Mouse (Mus musculus) kidney, adult 9 months (tissue): Measurements from ENCODE around the gene Golga4.
A peak's percentile ranks its signal among the peaks of the same experiment; 100 is the strongest.

ENCODE experiments used
- DNase-seq: peaks from one replicate; pipeline ENCODE4 v3.0.0; 2022

Golga4 gene

DNA sequence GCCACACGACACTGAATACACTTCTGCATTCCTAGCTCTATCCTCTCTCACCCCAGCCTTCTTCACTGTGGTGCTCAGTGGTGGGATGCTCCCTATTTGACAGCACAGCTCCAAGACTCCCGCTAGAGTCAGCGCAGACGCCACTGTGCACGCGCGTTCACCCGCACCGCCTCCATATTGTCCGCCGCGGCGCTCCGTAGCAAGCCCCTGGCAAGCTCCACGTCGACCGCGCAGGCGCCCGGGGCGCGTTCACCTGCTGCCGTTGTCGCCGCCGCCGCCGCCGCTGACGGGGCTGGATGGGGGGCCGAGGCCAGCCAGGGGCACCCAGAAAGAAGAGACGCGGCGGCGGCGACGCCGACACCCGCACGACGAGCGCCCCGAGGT, at the start of gene Golga4:
Gene Golga4 (plus strand): TSS at position 248 of the 384 bp plus-strand sequence.
- DNase-seq = peak; percentile 89

DNA sequence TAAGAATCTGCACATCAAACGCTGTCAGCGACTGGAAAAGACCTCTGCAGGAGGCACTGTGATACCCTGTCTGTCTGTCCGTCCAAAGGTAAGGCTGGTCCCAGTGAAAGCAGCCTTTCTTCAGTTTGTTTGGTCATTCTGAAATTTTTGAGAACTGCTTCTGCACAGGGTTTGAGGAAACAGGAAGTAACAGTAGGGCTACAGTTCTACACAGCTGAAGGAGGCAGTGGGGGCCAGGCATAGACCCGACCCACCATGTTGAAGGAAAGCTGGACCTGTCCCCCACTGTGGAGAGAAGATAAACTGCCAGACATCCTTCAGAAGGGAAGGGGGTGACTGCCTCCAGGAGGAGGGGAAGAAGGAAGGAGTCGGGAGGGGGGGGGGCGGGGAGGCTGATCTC, 49.7 kb upstream of the Golga4 start:
- DNase-seq = no peak

DNA sequence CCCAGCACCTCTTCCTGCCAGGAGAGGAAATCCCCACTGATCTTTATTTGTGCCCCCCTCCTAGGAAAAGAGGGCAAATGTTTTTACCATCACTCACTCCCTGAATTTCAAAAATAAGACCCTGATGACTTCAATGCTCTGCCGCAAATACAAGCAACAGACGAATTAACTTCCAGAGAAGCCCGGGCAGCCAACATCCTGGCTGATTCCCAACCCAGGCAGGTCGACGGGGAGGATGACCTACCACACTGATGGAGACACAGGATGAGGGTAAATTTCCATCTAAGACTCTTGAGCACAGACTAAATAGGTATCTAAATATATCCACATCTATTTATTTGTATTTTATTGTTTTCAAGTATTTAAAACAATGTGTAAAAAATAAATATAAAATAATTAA, 48.0 kb upstream of the Golga4 start:
- DNase-seq = no peak

DNA sequence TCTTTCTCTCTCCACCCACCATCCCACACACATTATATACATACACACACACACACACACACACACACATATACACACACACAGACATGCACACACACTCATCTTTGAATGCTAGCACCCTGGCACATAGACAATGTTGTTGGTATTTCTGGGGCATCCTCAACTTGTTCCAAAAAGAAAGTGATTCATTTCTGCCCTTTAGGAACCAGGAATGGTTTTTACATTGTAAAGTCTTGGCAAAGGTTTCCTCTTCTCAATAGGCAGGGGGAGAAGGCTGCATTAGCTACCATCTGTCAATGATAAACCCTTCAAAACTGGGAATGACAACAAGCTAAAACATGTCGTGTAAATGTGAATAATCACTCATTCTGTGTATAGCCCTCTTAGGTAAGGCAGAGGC, 42.0 kb upstream of the Golga4 start:
- DNase-seq = no peak

DNA sequence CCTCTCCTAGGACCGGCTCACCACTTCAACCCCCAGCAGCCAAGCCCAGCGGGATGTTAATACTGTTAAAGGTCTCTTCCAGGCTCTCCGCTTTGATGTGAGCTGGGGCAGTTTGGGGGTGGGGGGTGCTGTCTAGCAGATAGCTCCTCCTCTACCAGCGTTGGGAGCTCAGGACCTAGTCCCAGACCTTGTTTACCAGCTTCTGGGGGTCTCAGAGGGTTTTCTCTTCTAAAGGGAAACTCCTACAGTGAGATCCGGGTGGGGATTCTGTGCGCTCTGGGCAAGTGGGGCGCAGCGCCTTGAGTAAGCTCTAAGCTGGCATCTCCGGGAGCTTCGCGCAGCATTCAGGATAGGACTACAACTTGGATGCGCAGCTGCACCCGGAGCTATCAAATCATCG, 37.8 kb upstream of the Golga4 start:
- no peak for DNase-seq

DNA sequence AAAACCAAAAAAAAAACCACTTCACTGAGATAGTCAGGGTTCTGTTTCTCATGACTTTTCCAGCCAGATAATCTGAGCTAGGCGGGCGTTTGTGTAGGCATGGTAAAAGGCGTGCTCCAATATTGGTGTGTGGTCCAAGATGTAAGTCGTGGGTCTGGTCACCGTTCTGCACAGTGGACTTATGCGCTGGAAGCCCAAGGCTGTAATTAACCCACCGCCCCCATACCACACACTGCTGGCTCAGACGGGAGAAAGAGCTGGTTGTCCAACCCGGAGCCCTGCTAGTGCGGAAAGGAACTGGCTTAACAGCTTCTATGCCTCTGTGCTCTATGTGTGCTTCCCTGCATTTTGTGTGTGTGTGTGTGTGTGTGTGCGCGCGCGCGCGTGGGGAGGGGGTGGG, 36.8 kb upstream of the Golga4 start:
- no peak for DNase-seq

DNA sequence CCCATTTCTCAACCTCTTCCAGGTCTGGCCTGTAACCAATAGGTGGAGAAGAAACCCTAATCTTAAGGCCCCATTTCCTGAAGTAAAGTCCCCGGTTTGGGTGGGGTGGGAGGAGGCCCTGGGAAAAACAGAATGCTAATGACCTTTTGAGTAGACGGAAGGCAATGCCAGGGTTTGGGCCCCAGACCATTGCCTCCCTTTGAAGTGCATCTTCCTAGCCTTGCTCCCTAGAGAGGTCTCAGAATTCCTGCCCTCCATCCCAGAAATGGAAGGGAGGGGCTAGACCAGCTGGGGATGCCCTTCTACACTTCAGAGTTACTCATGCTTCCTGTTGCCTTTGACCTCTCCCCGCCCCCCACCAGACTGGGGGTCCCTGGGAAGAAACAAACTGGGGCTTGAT, 34.8 kb upstream of the Golga4 start:
- no peak for DNase-seq

DNA sequence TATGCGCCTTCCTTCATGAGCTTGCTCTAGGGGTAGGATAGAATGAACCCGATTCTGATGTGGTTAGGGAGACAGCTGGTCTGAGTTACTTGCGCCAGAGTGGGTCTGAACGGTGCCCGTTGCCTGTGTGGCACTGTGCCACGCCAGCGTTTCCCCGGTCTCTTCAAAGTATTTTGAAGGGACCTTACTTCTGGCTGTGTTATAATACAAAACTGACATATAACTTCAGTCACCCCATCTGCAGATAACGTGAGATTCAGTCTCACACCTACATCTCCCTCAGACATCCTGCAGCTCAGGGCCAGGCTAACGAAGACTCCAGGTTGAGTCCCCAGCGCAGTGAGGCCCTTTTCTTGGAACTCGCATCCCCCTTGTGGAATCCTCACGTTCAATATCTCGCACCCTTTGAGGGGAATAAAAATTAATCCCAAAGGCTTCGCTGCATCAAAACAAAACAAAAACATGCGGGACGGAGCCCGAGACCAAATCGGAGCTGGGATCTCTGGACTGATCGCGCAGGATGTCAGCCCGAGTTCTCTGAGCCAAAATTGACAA, 29.8 kb upstream of the Golga4 start:
- no peak for DNase-seq

DNA sequence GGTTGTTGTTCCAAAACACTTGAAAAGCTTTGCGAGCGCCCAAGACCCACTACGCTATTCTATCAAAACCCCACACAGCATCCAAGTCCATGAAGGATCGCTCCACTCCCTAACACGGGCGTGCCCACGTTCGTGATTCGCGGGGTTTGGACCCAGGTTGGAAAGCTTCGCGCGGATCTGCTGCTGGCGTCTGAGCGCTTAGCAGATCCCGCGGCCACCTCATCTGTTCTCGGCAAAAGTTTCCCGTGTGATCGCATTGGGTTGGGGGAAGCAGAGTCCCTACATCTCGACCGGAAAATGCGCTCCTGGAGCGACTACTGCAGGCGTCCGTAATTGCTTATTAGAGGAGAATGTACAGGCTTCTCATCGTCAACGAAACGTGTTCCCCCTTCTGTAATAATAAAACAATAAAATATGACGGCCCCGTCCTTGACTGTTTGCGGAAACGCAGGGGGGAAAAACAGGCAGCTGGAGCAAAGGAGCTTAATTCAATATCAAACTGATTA, 29.2 kb upstream of the Golga4 start:
- DNase-seq = no peak

DNA sequence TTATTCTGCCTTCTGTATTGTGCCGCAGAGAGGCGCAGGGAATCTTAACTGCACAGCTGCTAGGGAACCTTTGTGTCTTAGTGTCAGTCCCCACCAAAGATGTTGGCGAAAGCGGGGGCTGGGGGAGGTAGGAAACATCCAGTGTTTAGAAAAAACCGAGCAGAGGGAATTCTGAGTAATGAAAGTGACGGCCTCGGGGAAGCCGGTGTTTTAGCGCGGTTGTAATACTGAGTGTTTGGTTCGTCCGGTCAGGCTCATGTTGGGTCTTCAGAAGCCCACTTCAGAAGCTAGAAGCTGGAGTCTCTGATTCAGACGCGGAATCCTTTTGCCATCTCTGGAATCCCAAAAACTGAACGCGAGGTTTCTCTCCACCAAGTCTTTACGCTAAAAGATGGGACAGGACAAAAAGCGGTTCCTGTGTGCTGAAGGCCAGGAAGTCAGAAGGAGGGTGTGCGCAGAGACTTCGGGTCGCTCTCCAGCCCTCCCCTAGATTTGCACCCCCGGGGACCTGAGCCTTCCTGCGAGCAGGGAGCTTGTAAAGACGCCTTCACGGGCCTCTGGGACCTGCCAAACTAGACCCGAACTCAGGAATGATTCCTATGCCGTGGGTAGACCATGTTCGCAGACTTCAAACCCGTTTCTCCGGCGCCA, 28.7 kb upstream of the Golga4 start:
- DNase-seq = peak; percentile 14

DNA sequence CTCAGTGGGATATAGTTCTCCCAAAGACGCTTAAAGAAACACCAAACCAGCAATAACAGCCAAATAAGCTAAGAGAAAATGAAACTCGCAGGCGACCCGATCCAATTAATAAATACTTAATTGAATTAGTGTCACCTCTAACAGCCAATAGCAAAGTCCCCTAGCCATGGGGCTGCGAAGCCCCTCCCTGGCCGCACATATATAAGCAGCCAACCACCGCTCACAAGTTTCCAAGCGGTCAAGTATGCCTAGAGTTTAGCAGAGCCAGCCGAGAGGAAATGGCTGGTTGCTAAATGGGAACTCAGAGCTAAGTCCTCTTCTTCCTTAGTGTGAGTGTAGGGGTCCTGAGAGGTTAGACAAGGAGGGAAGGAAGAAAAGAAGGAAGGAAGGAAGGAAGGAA, 28.1 kb upstream of the Golga4 start, which contains the start of gene Eomes:
Gene Eomes (plus strand): TSS at position 252 of the 400 bp plus-strand sequence.
- DNase-seq = peak; percentile 19

DNA sequence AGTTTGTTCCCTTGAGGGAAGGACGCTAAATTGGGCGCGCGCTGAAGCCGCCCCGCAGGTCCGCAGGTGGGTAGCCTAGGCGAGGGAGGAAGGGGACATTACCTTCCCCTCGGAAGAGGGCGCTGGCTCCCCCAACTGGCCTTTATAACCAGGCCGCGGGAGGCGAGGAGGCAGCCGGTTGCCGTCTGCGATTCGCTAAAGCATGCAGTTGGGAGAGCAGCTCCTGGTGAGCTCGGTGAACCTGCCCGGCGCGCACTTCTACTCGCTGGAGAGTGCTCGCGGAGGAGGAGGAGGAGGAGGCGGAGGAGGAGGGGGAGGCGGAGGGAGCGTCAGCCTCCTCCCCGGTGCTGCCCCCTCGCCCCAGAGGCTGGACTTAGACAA, 27.6 kb upstream of the Golga4 start:
- DNase-seq = peak; percentile 31

DNA sequence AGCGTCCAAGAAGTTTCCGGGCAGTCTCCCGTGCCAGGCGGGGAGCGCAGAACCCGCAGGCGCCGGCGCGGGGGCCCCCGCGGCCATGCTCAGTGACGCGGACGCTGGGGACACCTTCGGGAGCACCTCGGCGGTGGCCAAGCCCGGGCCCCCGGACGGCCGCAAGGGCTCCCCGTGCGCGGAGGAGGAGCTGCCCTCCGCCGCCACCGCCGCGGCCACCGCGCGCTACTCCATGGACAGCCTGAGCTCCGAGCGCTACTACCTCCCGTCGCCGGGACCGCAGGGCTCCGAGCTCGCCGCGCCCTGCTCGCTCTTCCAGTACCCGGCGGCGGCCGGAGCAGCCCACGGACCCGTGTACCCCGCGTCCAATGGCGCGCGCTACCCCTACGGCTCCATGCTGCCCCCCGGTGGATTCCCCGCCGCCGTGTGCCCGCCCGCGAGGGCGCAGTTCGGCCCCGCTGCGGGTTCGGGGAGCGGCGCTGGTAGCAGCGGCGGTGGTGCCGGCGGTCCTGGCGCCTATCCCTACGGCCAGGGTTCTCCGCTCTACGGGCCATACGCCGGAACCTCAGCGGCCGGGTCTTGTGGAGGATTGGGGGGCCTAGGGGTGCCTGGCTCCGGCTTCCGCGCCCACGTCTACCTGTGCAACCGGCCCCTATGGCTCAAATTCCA, 27.1 kb upstream of the Golga4 start:
- no peak for DNase-seq

DNA sequence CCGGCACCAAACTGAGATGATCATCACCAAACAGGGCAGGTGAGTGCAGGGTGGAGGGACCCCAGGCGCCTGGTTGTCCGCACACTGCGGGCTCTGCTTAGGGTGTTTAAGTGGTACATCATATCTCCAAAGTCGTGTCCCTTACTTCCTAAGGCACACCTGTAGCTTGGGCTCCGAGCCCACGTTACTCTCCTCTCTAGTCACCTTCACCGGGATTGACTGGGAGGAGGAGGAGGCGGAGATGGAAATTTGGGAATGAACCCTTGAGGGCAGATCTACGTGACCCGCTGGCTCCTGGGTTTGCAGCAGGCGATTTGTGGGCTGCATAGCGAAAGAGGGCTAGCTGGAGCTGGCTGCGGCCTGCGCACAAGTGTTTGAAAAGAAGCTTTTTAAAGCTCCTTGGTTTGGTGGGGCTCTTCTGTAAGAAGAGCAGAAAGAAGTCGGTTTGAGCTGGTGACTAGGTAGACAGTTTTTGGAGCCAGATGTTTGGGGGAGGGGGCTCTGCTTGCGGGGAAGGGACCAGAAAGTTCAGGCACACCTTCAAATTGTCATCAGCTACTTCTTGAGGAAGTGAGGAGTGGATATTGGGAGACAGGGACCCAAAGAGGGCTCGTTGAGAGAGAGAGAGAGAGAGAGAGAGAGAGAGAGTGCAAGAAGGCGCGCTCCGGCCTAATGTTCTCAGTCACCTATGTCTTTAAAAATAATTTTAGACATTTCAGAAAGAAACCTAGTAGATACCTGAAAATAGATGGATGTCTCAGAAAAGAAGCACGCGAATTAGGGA, 26.4 kb upstream of the Golga4 start:
- no peak for DNase-seq

DNA sequence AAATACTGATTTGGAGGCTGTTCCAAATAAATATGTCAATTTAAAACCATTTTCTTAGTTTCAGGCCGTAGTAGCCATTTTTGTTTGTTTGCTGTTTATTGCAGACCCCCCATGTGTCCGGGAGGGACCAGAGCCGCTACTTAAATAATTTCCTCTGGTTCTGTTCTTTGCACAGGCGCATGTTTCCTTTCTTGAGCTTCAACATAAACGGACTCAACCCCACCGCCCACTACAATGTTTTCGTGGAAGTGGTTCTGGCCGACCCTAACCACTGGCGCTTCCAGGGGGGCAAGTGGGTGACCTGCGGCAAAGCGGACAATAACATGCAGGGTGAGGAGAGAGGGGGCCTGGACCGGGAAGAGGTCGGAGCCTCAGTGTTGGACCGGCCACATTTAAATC, 25.8 kb upstream of the Golga4 start:
- DNase-seq = no peak

DNA sequence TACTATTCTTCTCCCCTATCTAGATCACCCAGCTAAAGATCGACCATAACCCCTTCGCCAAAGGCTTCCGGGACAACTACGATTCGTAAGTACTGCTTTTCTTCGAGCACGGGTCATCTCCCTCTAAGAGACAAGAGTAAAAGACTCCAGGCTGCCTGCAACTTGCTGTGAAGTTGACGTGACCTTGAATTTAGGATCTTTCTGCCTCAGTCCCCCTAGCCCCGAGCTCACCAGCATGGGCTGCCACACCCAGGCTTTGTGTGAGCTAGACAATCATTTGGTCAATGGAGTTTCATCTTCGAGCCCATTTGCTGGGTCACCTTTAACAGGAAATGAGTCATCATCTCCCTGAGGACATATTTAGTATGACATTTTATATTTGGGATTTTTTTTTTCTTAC, 23.9 kb upstream of the Golga4 start:
- no peak for DNase-seq

DNA sequence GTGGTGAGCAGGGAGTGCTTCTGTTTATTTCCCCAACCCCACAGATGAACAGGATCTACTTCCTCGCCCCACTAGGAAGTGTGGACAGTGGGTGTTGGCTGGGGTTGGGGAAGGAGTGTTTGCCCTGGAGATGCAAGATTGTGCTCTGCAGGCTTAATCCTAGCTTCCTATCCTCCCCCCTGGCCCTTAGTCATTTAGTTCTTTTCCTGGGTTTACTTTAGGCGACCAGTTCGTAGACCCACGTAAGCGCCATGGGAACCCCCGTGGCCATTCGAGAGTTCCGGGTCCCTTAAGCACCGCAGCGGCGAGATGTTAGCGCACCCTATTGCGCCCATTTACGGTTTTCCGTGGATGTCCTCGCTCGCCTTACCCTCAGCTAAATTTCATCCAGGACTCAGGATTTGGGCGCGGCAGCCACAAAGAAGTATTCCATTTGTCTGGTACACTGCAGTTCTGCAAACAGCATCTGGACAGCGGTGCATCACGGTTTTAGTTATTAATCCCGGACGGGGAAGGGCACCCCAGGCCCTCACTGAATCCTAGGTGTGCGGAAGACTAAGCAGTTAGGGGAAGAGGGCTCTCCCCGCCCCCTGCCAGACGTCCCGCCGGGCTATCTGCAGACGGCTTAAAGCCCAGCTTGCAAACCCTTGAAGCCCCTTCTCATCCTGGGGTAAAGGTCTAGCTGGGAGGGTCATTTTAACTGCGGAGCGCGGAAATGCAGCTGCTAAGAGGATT, 19.5 kb upstream of the Golga4 start:
- no peak for DNase-seq

DNA sequence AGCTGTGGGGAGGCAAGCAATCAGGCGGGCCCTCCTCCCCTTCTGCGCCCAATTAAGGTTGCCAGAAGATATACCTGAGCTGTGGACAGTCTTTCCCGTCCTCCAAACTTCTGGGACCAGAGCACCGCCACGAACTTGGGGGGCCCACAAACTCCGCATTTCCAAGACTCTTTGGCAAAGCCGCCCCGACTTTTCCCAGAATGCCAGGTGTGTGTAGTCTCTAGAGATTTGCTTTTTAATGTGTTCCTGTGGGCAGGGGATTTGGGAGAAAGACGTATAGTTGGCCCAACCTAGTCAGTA, 19.0 kb upstream of the Golga4 start:
- DNase-seq = no peak

DNA sequence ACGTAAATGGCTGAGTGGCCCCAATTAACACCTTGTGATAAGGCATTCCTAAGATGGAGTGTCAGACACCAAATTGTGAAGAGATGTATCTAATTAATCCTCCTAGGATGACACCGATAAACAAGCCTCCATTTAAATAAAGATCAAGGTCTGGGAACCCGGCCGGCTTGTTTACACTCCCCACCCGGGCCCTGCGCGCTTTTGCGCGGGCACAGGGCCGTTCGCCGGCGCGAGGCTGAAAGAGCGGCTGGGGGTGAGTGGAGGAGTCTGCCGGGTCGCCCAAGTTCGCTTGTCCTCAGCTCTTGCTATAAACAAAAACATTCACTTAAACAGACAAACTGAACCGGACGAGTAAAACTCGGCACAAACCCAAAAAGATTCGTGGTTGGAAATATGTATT, 18.4 kb upstream of the Golga4 start:
- DNase-seq = no peak

DNA sequence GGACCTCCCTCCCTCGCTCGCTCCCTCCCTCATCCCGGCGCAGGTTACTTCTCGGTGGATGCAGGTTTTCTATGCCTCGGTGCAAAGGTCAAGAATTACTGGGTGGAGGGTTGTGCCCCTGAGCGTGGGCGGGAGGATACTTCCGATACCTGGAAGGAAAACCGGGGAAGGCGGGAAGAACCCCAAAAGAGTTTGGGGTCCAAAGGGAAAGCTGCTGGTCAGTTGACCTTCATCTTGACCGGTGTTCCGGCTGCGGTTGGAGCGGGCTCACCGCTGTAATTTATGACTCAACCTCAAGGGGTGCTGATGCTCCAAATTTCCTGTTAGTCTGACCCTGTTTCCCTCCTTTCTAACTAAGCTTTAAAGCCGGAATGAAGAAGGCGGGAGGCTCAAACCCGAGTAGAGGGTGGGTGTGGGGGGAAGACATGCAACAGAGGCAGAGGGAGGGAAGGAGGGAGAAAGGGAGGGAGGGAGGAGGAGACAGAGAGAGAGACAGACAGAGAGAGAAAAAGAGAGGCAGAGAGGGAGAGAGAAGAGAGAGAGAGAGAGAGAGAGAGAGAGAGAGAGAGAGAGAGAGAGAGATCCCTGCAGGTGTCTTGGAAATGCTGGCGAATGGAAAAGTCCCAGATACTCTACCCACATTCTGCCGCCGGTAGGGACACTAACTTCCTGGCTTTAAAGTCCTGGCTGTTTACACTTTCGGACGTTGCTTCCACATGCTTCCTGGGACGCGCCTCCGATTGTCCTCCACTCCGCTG, 17.8 kb upstream of the Golga4 start:
- peak; percentile 74 for DNase-seq

DNA sequence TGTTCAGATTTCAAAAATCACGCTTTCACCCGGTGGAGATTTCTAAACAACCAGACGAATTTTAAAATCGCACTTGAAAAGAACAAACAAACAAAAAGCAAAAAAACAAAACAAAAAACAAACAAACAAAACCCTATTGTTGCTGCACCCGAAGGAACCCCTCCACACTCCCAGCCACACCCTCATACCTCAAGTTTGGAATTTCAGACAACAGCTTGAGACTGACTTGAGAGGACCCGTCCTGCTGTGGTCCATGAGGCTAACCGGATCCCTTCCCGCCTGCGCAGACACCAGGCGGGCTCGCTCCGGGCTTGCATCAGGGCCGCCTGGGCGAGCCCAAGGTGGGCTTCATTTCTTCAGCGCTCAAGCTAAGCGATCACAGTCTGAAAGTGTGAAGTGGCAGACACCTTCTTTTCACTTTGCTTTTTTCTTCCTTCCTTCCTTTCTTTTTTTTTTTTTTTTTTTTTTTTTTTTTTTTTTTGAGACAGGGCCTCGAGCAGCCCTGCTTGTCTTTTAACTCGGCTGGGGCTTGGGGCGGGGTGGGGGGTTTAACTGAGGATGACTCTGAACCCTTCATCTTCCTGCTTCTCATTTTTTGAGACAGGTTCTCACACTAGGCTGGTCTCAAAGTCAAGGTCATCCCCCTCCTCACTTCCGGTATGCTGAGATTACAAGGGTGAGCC, 17.0 kb upstream of the Golga4 start:
- DNase-seq = no peak

DNA sequence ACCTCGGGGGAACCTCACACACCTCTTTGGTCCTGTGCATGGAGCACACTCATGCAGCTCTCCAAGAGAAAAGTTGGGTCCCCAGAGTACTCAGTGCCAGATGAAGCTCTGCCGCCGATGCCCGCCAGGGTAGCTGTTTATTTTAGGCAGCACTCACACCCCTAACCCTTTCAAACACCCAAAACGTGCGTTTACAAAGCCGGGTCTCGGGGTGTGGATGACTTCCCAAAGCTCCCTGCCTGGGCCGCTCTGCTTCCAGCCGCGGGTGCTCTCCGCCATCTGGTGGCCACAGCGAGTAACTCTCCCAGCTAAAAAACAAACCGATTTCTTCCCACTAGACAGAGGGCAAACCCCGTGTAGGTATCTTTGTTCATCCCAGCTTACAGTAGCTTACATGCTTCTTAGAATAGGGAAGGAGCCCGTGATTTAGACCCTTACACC, 16.5 kb upstream of the Golga4 start:
- peak; percentile 69 for DNase-seq
